Mouse (Mus musculus) gastrocnemius, postnatal 10 days (tissue): Measurements from ENCODE around the gene Ptprg. TPM values are rescaled to one million over a fixed set of nuclear protein-coding genes. Genes with fewer than 3 reads are reported as not detected.
"Not testable (repeated sequence)": the region's sequence is repeated elsewhere in the genome, so short reads cannot be mapped to it uniquely, and the experiment has no call there.

Source experiments
- DNase-seq: peaks from one replicate; pipeline ENCODE4 v3.0.0; 2021; ENCODE audit warnings: mixed read lengths
- total RNA-seq, 2 experiments: library from RNA; stranded (reverse); gene quantifications; 2 replicates each; pipeline ENCODE4 v1.2.3; 2021

The Ptprg gene
- total RNA-seq, 2 experiments from 2014 or later, result 41.8 to 46.7 TPM

DNA sequence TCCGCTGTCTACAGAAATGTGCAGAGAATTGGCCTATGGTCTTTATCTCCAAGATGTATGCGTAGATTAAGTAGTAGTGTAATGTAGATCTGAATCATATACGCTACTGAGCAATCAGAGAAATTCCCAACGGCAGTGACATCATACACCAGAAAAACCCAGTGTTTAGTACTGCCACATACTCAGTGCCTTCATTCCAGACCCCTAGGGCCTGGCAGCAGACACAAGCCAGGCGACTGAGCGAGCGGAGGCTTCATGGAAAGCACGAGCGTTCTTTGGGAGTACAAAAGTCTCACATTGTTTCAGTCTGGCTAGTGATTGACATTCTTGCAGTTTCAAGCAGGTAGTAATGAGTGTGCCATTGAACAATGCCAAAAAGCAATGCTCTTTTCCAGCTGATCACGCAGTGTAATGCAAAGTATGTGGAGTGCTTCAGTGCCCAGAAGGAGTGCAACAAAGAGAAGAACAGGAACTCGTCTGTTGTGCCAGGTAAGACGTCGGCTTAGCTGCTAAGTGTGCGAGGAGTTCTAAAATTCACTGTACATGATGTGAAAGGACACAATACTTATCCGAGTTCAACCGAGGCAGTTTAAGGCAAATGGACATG lies 665.3 kb downstream of the Ptprg start:
- no peak for DNase-seq

DNA sequence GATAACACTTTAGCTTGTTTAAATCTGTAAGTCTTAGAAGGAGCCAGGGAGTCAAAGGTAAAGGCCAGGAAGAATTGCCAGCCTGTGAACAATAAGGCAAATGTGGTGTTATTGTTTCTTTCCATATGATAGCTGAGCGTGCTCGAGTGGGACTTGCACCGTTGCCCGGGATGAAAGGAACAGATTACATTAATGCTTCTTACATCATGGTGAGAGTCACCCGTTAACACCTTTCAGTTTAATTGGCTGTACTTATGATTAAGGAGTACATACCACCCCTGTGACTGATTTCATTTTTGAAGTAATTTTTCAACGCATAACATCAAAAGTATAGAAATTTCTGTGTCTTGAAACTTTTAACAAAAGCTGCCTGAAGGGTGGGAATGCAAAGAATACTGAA lies 666.5 kb downstream of the Ptprg start:
- no peak for DNase-seq

DNA sequence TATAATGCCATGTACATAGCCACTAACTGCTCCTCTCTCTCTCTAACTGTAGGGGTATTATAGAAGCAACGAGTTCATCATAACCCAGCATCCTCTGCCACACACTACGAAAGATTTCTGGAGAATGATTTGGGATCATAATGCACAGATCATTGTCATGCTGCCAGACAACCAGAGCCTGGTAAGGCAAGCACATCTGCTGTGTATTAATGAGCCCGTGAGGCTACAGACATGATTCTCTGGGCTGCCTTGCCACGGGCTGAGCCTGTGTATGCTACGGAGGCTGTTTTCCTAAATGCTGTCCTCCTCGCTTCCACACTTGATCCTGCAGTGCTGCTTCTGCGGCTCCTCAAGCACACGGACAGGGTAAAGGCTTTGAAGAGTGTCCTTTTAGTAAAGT lies 667.2 kb downstream of the Ptprg start:
- DNase-seq, result no peak

DNA sequence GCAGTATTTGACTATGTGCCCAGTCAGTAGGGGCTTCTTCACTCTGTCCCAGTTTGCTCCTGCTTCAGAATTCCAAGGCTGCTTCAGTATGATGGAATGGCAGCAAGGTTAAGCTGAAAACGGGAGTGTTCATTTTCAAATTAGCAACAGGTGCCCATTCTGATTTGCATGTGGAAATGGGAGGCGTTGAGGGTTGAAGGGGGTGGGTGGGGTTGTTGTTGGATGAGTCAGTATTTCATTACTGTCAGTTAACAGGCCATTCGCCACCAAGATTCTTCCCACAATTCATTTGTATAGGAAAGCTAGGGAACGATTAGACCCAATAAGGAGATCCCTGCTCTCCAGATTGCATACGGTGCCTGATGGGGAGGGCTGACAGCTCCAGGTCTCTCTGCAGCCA lies 668.2 kb downstream of the Ptprg start:
- no peak for DNase-seq

DNA sequence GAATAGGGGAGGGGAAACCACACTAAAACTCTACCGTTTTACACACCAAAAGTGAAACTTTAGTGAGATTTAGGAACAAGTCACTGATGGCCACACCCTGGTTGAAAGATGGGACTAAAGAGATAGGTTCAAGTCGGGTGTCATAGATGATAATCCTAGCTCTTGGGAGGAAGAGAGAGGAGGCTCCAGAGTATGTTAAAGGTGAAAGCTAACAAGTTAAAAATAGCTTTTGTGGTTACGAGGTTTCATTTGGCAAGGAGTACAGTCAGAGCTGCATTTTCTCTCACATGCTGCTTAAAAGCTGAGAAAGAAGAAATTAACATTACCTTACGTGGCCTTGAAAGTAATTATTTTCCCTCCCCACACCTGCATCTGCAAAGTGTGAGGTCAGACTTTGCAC lies 690.4 kb downstream of the Ptprg start:
- no peak for DNase-seq

DNA sequence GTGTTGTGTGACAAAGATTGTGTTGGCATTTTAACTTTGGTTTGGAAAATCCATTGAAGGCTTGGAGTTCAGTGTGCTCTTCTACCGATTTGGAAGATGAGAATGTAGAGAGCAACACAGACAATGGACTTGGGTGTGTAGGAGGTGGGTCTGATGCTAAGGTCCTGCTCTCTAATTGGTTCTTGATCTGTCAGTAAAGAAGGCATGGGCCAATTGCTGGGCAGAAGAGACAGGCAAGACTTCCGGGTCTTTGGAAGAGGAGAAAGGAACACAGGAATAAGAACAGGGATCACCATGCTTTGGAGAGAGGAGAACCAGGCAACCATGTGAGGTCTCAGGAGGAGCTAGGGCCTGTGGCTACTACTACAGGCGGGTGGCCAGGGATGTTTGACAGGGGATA lies 722.7 kb downstream of the Ptprg start:
- no peak for DNase-seq

DNA sequence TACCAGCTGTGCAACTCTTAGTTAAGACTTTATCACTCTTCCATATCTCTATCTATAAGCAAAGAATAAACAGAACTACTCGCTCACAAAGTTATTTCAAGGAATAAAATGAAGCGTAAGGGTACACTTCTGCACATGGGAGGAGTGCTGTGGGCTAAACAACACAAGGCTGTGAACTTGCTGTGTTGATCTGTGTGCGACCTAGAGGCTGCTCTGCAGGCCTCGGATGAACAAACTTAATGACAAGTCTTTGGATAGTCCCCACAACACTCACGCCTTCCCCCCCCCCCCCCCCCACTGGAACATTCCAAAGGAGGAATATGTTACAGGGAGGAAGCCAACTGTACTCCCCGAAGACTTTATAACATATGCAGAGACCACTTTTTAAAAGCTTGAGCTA lies 730.3 kb downstream of the Ptprg start, which contains the start of gene Gm49355:
TSS of gene Gm49355 (plus strand) at position 336 of the 400 bp plus-strand sequence.
- no peak for DNase-seq

DNA sequence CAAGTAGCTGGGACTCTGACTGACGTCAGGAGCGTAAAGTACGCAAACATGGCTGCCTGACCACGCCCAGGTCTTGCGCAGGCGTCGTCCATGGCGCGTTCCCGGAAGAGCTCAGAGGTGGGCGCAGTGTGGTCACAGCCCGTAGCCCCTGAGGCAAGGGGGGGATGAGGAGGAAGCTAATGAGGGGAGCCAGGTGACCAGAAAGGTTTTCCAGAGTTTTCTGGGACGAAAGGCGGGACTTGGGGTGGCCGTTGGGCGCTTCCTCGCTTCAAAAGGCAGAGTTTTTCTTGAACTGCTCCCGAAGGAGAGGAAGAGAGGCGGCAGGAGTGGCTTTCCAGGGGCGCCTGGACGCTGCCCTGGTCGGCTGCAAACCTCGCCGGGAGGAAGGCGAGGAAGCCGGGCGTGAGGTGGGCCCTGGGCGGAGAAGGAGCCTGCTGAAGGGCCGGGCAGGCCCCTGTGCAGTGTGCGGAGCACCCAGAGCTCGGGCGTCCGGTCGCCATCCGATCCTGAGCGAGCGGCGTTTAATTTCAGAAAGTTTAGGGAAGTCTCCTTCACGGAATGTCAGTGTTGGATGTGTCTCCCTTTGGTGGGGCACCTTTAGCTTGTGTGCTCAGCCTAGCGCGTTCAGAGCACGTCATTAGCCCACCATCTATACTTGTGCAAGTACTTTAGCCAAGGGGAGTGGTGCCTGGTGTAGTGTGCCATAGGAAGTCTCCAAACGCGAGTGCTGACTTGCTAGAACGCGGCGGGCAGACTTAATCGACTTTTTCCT lies 731.0 kb downstream of the Ptprg start, which contains the start of gene 3830406C13Rik:
TSS of gene 3830406C13Rik (plus strand) at position 33 of the 772 bp plus-strand sequence.
- peak; percentile 80 for DNase-seq

DNA sequence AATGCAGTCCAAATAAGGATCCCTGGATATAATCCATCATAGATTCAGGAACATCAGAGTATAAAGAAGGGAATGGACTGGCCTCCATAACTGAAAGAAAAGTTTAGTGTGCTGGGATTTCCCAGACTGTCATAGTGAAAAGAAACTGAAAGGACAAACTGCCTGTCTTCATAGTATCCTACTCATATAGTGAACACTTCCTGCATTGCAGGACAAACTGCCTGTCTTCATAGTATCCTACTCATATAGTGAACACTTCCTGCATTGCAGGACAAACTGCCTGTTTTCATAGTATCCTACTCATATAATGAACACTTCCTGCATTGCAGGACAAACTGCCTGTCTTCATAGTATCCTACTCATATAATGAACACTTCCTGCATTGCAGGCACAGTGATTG lies 736.4 kb downstream of the Ptprg start:
- DNase-seq, result not testable (repeated sequence)

Other genes with a start within 250 kb of the Ptprg start
- 1 to 10 TPM; 2.2 to 3.2 TPM for gene Gm3839, start 196.8 kb upstream of the Ptprg start, total RNA-seq